Mouse (Mus musculus): ENCODE results near the gene Ptpdc1. TPM values are rescaled to one million over a fixed set of nuclear protein-coding genes. Genes with fewer than 3 reads are reported as not detected.

Gene Ptpdc1
- polyA plus RNA-seq, 1 experiment from 2014 or later, result 3.1 TPM

DNA sequence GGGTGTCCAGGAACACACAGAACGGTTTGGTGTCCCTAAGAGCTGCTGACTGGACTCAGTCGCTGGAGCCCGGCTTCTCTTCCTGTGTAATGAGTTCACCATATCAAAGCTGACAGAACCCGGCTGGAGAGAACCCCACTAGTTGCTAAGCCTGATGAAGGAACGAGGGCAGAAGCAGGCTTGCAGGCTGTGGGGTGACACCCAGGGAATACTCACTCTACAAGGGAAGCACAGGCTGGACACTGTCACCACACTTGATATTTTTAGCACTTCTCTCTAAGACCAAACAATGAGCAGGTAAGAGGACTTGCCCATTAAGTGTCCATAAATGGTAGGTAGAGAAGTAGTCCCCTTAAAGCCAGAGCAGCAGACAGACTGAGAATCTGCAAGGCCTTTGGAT is 20.9 kb downstream of the Ptpdc1 start:
- no peak for DNase-seq (ENCODE audit: low spot score)
- no peaks in the 10 kb centered on the region for H3K9me3 ChIP-seq (ENCODE audit: control insufficient read depth, low read length)
- no peak overlapping the region for H3K4me3 ChIP-seq (ENCODE audit: low read depth, low read length)
- H3K4me2 ChIP-seq (replicated peaks; ENCODE audit: low read depth), result no peak overlapping the region
- TF ChIP-seq CTCF (IDR thresholded peaks at IDR 0.05; ENCODE audit: low read depth) (no peak), EP300 (optimal IDR thresholded peaks at IDR 0.05) (no peak)
- no peaks in the 10 kb centered on the region for H3K27me3 ChIP-seq (ENCODE audit: control insufficient read depth, insufficient read depth, low read length)
- 76% methylated on average over 5 of the region's 5 CpGs for WGBS
- no peak for ATAC-seq (ENCODE audit: low FRiP score, low TSS enrichment)
- H3K9ac ChIP-seq (ENCODE audit: low read length), result no peak overlapping the region
- H3K27ac ChIP-seq (replicated peaks), result no peak overlapping the region
- H3K36me3 ChIP-seq (ENCODE audit: control insufficient read depth, insufficient read depth, low read length), result no peaks in the 10 kb centered on the region
- H3K4me1 ChIP-seq (replicated peaks; ENCODE audit: control insufficient read depth, insufficient read depth), result no peaks in the 10 kb centered on the region

DNA sequence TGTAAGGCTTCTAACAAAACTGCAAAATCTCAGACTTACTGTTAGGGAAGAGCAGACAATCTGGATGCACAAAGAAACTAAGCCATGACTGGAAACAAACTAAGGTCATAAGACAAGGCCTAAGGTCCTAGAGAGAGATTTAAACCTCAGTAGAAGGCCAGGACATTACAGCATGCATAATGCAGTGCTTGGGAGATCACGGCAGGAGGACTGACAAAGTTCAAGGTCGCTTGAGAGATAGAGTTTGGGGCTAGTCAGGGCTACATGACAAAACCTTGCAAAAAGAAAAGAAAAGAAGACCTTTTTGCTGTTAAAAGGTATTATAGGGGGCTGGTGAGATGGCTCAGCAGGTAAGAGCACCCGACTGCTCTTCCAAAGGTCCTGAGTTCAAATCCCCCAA is 22.2 kb downstream of the Ptpdc1 start:
- H3K9me3 ChIP-seq (ENCODE audit: control insufficient read depth, low read length), result no peaks in the 10 kb centered on the region
- H3K4me2 ChIP-seq (replicated peaks; ENCODE audit: low read depth), result no peak overlapping the region
- no peak overlapping the region for H3K27ac ChIP-seq (replicated peaks)
- WGBS, result 87% methylated on average over 3 of the region's 3 CpGs
- no peaks in the 10 kb centered on the region for H3K36me3 ChIP-seq (ENCODE audit: control insufficient read depth, insufficient read depth, low read length)
- DNase-seq (ENCODE audit: low spot score), result no peak
- H3K27me3 ChIP-seq (ENCODE audit: control insufficient read depth, insufficient read depth, low read length), result no peaks in the 10 kb centered on the region
- H3K4me3 ChIP-seq (ENCODE audit: low read depth, low read length), result no peak overlapping the region
- TF ChIP-seq EP300 (optimal IDR thresholded peaks at IDR 0.05), result no peak
- no peak for TF ChIP-seq CTCF (IDR thresholded peaks at IDR 0.05; ENCODE audit: low read depth)
- no peak for ATAC-seq (ENCODE audit: low FRiP score, low TSS enrichment)
- no peaks in the 10 kb centered on the region for H3K4me1 ChIP-seq (replicated peaks; ENCODE audit: control insufficient read depth, insufficient read depth)
- H3K9ac ChIP-seq (ENCODE audit: low read length), result no peak overlapping the region

DNA sequence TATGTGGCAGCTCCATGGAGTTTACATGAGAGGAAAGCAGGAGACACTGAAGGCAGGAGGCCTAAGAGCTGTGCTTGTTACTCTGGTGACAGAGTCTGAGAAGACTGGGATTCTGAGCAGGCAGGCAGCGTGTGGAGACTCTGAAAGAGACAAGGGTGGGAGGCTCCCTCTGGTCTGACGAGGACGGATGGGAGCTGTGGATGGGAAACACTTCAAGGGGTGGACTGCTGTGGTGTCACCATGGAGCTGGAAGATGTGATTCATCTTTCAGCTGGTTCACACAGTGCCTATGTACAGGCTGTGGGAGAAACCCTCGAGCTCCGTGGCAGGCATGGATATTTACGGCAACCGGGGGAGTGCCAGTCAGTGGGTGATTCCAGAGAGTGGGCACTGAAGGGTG is 30.9 kb downstream of the Ptpdc1 start:
- Histone ChIP-seq H3K4me2 (replicated peaks; ENCODE audit: low read depth) (no peak overlapping the region), H3K36me3 (ENCODE audit: control insufficient read depth, insufficient read depth, low read length) (no peaks in the 10 kb centered on the region), H3K4me3 (ENCODE audit: low read depth, low read length) (no peak overlapping the region), H3K27me3 (ENCODE audit: control insufficient read depth, insufficient read depth, low read length) (no peaks in the 10 kb centered on the region), H3K9ac (ENCODE audit: low read length) (no peak overlapping the region), H3K9me3 (ENCODE audit: control insufficient read depth, low read length) (no peaks in the 10 kb centered on the region), H3K4me1 (replicated peaks; ENCODE audit: control insufficient read depth, insufficient read depth) (no peaks in the 10 kb centered on the region), H3K27ac (replicated peaks) (no peak overlapping the region)
- 73% methylated on average over 7 of the region's 7 CpGs for WGBS
- ATAC-seq (ENCODE audit: low FRiP score, low TSS enrichment), result no peak
- TF ChIP-seq CTCF (IDR thresholded peaks at IDR 0.05; ENCODE audit: low read depth), result no peak
- TF ChIP-seq EP300 (optimal IDR thresholded peaks at IDR 0.05), result no peak
- DNase-seq (ENCODE audit: low spot score), result no peak

DNA sequence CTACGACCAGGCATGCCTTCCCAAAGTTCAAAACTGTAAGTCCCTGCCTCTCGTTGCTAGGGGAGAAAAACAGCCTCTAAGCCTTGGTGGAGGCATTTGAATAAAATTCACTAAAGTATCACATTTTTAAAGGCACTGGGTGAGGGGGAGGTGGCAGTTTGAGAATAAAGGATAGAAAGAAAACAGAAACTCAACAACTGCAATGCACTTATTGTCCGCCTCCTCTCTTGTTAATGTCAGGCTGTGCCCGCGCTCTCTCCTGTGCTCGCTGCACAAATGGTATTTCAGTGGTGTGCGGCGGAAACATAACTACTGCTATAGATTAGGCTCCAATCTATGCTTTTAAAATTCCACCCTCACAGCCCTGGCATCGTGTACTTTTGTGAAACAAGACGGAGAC is 31.4 kb downstream of the Ptpdc1 start:
- Histone ChIP-seq H3K4me2 (replicated peaks; ENCODE audit: low read depth) (no peak overlapping the region), H3K4me1 (replicated peaks; ENCODE audit: control insufficient read depth, insufficient read depth) (no peaks in the 10 kb centered on the region), H3K9me3 (ENCODE audit: control insufficient read depth, low read length) (no peaks in the 10 kb centered on the region), H3K9ac (ENCODE audit: low read length) (no peak overlapping the region), H3K36me3 (ENCODE audit: control insufficient read depth, insufficient read depth, low read length) (no peaks in the 10 kb centered on the region), H3K4me3 (ENCODE audit: low read depth, low read length) (no peak overlapping the region), H3K27ac (replicated peaks) (no peak overlapping the region), H3K27me3 (ENCODE audit: control insufficient read depth, insufficient read depth, low read length) (no peaks in the 10 kb centered on the region)
- no peak for ATAC-seq (ENCODE audit: low FRiP score, low TSS enrichment)
- WGBS, result 81% methylated on average over 10 of the region's 10 CpGs
- no peak for DNase-seq (ENCODE audit: low spot score)
- TF ChIP-seq CTCF (IDR thresholded peaks at IDR 0.05; ENCODE audit: low read depth) (no peak), EP300 (optimal IDR thresholded peaks at IDR 0.05) (no peak)

DNA sequence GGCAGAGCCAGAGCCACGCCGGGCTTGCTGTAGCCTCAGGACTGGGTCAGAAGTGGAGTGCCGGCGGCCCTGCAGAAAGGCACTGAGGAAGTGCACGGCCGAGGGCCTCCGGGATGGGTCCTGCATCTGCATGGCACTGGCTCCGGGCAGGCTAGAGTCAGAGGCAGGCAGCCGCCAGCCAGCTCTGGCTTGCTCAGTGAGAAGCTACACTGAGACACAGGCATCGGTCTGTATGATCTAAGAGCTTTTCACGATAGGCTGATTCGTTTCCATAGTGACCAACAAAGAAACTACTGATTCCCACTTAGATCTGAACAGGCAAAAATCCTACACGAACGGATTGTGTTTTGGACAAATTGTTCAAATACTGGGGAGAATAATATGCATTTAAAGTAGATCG is 32.3 kb downstream of the Ptpdc1 start:
- TF ChIP-seq EP300 (optimal IDR thresholded peaks at IDR 0.05), result no peak
- no peak for TF ChIP-seq CTCF (IDR thresholded peaks at IDR 0.05; ENCODE audit: low read depth)
- no peak overlapping the region for H3K4me2 ChIP-seq (replicated peaks; ENCODE audit: low read depth)
- H3K9ac ChIP-seq (ENCODE audit: low read length), result no peak overlapping the region
- no peak overlapping the region for H3K27ac ChIP-seq (replicated peaks)
- no peaks in the 10 kb centered on the region for H3K27me3 ChIP-seq (ENCODE audit: control insufficient read depth, insufficient read depth, low read length)
- 58% methylated on average over 15 of the region's 15 CpGs for WGBS
- no peak overlapping the region for H3K4me3 ChIP-seq (ENCODE audit: low read depth, low read length)
- H3K36me3 ChIP-seq (ENCODE audit: control insufficient read depth, insufficient read depth, low read length), result no peaks in the 10 kb centered on the region
- no peak for ATAC-seq (ENCODE audit: low FRiP score, low TSS enrichment)
- no peaks in the 10 kb centered on the region for H3K9me3 ChIP-seq (ENCODE audit: control insufficient read depth, low read length)
- no peaks in the 10 kb centered on the region for H3K4me1 ChIP-seq (replicated peaks; ENCODE audit: control insufficient read depth, insufficient read depth)
- no peak for DNase-seq (ENCODE audit: low spot score)

DNA sequence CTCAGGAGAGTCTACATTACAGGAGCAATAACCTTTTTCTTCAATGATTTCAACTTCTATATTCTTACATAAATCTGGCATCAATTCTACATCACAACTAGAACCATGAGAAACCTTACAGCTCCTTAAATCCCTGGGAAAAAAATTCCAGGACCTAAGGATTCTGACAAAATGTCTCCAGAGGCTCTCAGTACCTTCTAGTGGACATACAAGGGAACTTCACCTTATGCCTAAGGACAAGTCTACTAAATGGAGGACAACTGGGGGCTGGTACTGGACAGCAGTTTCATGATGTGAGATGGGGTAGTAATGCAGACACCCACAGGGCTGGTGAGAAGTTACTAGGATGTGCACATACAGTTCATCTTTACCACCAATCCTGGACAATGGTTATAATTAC is 34.7 kb downstream of the Ptpdc1 start:
- Histone ChIP-seq H3K27me3 (ENCODE audit: control insufficient read depth, insufficient read depth, low read length) (no peaks in the 10 kb centered on the region), H3K4me2 (replicated peaks; ENCODE audit: low read depth) (no peak overlapping the region), H3K4me3 (ENCODE audit: low read depth, low read length) (no peak overlapping the region), H3K4me1 (replicated peaks; ENCODE audit: control insufficient read depth, insufficient read depth) (no peaks in the 10 kb centered on the region), H3K36me3 (ENCODE audit: control insufficient read depth, insufficient read depth, low read length) (no peaks in the 10 kb centered on the region), H3K9ac (ENCODE audit: low read length) (no peak overlapping the region), H3K9me3 (ENCODE audit: control insufficient read depth, low read length) (no peaks in the 10 kb centered on the region), H3K27ac (replicated peaks) (no peak overlapping the region)
- TF ChIP-seq EP300 (optimal IDR thresholded peaks at IDR 0.05) (no peak), CTCF (IDR thresholded peaks at IDR 0.05; ENCODE audit: low read depth) (peak; percentile 61)
- no peak for ATAC-seq (ENCODE audit: low FRiP score, low TSS enrichment)
- DNase-seq (ENCODE audit: low spot score), result no peak
